Mouse (Mus musculus) cerebellum, adult (tissue): Measurements from ENCODE around the gene Crls1.

Experiments used
- ATAC-seq: cut with Nextera tagmentation; 2 replicates; pipeline ENCODE4 v1.9.2; 2017; ENCODE audit warnings: mild to moderate bottlenecking, moderate library complexity, mixed read lengths; ENCODE audit not compliant: insufficient number of reproducible peaks, low FRiP score, low TSS enrichment

The Crls1 gene

DNA sequence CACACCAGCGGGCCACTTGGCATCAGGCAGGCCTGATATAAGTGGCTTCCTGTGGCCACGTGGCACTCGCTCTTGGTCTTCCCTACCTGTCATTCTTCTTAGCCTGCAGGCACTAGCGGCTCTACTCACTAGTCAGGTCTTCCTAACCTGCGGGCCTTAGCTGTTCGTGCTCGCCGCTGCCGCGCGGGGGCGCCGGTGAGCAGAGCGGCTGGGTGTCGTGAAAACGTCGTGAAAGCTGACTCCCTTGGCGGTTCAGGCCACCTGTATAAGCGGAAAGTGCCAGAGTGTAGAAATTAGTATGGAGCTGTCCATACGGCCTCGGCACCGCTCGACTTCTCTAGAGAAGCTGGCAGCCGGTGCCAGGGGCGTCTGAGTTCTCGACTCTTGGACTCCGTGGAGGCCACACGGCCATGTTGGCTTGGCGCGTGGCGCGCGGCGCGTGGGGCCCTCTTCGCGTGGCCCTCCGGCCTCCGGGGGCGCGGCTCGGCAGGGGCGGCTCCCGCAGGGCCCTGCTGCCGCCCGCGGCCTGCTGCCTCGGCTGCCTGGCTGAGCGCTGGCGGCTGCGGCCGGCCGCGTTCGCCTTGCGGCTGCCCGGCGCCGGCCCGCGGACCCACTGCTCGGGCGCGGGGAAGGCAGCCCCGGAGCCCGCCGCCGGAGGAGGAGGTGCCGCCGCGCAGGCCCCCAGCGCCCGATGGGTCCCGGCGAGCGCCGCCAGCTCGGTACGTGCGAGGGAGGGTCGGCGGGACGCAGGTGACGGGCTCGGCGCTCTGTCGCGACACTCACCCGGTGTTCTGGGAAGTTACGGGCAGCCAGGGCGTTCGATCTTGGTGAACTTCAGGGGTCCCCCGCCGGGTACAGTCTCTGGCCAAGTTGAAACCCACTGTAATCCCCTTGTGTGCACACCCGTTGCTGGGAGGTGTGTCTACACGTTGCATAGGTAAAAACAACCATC lies at the start of gene Crls1:
TSS of gene Crls1 (plus strand) at position 260 of the 952 bp plus-strand sequence.
- peak; percentile 93 for ATAC-seq

GRCm38 (mm10) chr2:132802976-132803375 lies 43.5 kb upstream of the Crls1 start:
- no peak for ATAC-seq

GRCm38 (mm10) chr2:132815608-132816314 lies 30.7 kb upstream of the Crls1 start, which contains the start of the genes Trmt6 and Mcm8:
Gene Trmt6 (minus strand): TSS chr2:132816055.
Gene Mcm8 (plus strand): TSS chr2:132816141.
- peak; percentile 99 for ATAC-seq

DNA sequence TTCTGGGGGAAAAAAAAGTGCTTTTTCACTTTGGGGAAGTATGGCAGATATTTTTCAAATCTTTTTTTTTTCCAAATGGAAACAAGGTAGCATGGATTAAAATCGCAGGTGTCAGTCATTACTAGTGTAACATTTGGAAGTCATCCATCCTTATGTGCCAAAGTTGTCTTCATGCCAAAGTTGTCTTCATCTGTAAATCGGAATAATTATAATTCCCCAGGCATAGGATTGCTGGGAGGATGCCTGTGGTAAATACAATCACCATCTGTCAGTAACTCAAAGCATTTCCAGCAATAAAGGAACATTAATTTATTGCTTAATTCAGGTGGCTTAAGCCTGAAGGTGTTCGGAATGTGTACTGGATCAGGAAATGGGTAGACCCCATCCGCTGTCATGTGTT lies 5.4 kb upstream of the Crls1 start:
- no peak for ATAC-seq

DNA sequence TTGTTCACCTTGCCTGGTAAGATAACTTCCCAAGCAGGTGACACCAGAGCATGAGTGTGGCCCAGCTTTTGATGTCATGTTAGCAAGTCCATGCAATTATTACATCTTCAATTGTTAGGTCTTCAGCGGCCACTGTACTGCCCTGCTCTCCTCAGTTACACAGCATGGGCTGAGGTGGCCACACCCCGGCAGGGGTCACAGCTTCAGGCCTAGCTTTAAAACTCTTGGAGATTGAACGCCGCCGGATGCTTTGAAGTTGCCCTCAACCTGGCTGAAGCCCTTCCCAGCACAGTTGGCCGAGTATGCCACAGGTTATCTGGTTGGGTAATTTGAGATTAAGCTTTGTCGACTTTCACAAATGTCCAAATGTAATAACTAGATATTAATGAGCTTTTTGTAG lies 1.1 kb downstream of the Crls1 start:
- ATAC-seq = no peak

- ATAC-seq = no peak
Measured at GRCm38 (mm10) chr2:132848361-132848760, 1.9 kb downstream of the Crls1 start.

- no peak for ATAC-seq
Measured at GRCm38 (mm10) chr2:132849141-132849540, 2.7 kb downstream of the Crls1 start.

- ATAC-seq = no peak
Measured at GRCm38 (mm10) chr2:132853051-132853450, 6.6 kb downstream of the Crls1 start.

DNA sequence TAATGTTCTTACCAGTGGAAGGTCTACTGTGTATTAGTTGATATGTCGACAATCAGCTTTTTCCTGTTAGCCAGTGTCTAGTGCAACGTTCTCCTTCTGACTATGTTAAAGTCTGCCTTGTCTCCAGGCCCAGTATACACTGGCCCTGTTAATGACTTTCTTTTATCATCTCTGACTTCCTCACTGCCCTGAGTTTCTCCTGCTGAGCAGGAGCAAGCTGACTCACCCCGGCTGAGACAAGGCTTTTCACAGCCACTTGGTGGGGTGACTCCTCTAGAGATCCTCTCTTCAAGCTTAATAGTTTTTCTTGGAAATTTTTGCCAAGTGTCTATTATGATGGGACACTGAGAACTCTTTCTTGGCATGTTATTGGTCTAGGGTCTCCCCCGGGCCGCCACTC lies 9.9 kb downstream of the Crls1 start:
- no peak for ATAC-seq

DNA sequence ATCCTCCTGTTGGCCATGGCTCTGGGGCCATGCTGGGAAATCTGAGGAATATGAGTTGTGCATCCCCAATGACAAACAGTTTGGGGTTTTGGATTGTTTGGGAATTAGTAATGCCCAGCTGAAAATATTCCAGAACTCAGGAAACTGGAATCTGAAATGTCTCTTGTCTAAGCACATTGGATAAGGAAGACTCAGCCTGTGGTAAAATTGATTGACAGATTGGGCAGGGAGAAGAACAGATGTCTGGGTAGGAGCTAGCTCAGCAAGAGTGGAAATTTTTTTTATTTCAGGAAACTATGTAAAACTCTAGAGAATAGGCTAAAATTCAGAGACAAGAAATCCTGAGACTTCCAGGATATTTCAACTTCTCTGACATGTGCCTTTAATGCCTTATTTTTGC lies 14.0 kb downstream of the Crls1 start:
- no peak for ATAC-seq

DNA sequence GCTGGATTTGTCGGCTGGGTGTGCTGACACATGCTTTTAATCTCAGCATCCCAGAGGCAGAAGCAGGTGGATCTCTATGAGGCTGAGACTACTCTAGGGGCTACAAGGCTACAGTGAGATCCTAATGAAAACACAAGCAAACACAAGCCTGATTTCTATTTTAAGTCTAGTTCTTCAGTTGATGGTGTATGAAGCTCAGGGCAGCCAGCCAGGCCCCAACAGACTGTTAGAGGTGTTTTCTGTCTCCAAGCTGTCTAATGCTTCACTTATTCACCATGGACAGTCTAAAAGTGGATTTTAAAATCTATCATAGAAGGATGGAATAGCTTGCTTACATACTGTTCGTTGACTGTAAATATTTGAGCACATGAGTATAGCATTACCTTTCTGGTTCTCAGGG lies 15.0 kb downstream of the Crls1 start:
- ATAC-seq = no peak

- no peak for ATAC-seq
Measured at GRCm38 (mm10) chr2:132863325-132863724, 16.9 kb downstream of the Crls1 start.

- no peak for ATAC-seq
Measured at GRCm38 (mm10) chr2:132867521-132867920, 21.1 kb downstream of the Crls1 start.

- ATAC-seq = no peak
Measured at GRCm38 (mm10) chr2:132869682-132870081, 23.2 kb downstream of the Crls1 start.

DNA sequence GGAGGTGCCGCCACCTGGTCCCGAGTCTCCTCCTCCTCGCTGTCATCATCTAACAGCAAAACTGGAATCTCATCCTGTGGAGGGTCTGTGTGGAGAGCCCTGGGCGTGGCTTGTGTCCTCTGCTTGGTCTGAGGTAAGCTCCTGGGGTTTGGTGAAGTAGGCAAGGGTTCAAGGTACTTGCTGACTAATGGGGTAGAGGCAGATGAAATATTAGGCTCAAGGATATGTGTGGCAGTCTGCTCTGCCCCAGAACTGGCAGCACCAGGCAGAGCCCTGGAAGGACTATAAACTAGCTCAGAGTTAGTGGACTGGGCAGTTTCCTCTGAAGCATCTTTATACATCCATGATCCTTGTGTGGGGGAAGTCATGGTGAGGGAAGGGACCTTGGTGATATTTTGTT lies 23.8 kb downstream of the Crls1 start:
- ATAC-seq = no peak

- no peak for ATAC-seq
Measured at GRCm38 (mm10) chr2:132871663-132872062, 25.2 kb downstream of the Crls1 start.

DNA sequence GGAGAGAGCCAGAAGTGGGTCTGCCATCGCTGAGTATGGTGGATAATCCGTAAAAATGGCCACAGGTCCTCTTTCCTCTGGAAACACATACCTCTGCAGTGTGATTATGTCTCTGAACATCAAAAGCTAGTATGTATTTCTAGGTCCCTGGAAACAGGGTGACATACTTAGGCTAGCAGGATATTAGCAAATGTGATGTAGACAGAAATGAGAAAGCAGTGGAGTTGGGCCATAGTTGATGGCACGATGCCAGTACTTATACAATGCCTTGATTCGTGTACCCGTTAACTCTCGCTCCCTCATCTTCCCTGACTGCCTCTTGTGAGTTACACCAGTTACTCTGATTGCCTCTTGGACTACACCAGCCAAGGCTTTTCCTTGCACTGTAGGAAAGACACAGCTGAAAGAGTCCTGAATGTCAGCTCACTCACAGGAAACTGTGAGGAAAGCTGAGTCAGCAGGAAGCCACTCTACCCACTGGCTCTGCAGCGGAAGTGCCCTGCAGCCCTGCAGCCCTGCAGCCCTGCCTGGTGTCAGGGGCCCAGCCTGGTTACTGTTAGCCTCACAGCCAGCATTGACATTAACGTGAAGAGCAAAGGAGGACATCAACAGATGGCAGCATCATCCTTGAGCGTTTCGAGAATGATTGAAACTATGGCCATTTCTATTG lies 27.3 kb downstream of the Crls1 start:
- ATAC-seq = no peak

- no peak for ATAC-seq
Measured at GRCm38 (mm10) chr2:132876991-132877390, 30.5 kb downstream of the Crls1 start.

GRCm38 (mm10) chr2:132879261-132880044 lies 33.0 kb downstream of the Crls1 start:
- ATAC-seq = peak; percentile 40; the same call in 1 of the 2 replicates
